Mouse (Mus musculus) CH12.LX (cell line): ENCODE data around the gene Ccdc88b. TPM values are rescaled to one million over a fixed set of nuclear protein-coding genes. Genes with fewer than 3 reads are reported as not detected.
A peak's percentile ranks its signal among the peaks of the same experiment; 100 is the strongest.

ENCODE experiments used
- DNase-seq: peaks from one replicate; pipeline ENCODE4 v3.0.0-alpha.2; 2013; ENCODE audit errors: extremely low read depth
- H3K27ac ChIP-seq: 2 replicates; pipeline ENCODE4 v1.5.1; 2012; ENCODE audit warnings: low read depth, mild to moderate bottlenecking, control low read depth, moderate library complexity; ENCODE audit not compliant: insufficient read depth
- H3K27me3 ChIP-seq: replicated peaks from 2 replicates; pipeline ENCODE3; 2012; ENCODE audit warnings: inconsistent platforms
- H3K36me3 ChIP-seq, 2 experiments: replicated peaks in 1 of 2; 2 replicates each; pipeline versions ENCODE3 to v1.6.1; 2012; ENCODE audit warnings: inconsistent platforms in 1 of 2, low read length in 1 of 2, mild to moderate bottlenecking in 1 of 2, mixed read lengths in 1 of 2, moderate library complexity in 1 of 2; ENCODE audit not compliant: control insufficient read depth in 1 of 2, insufficient read depth in 1 of 2
- H3K4me1 ChIP-seq, 2 experiments: 2 replicates each; pipeline ENCODE4 v1.6.1; 2012; ENCODE audit warnings: inconsistent platforms in 1 of 2, moderate library complexity in 1 of 2; ENCODE audit not compliant: insufficient read depth in 2 of 2, control insufficient read depth in 1 of 2
- H3K4me2 ChIP-seq: 2 replicates; pipeline ENCODE4 v1.6.1; 2012; ENCODE audit warnings: low read depth, mild to moderate bottlenecking, control low read depth; ENCODE audit not compliant: poor library complexity, insufficient read depth, severe bottlenecking
- H3K4me3 ChIP-seq, 3 experiments: fragments of 150-350 bp in 1 of 3; sonication (generic) in 1 of 3; replicated peaks in 1 of 3; 2 replicates each; pipeline versions ENCODE3 to v1.5.1; 2011 to 2012; ENCODE audit warnings: low read depth in 2 of 3, low read length in 2 of 3, mild to moderate bottlenecking in 2 of 3, moderate library complexity in 2 of 3, control low read depth in 1 of 3, improper control_type of control experiment in 1 of 3, inconsistent platforms in 1 of 3, mixed read lengths in 1 of 3; ENCODE audit not compliant: poor library complexity in 1 of 3
- H3K79me2 ChIP-seq: replicated peaks from 2 replicates; pipeline ENCODE4 v1.6.1; 2012; ENCODE audit warnings: mild to moderate bottlenecking, moderate library complexity; ENCODE audit not compliant: control insufficient read depth, poor library complexity, insufficient read depth, severe bottlenecking; ENCODE audit errors: extremely low read depth
- H3K9ac ChIP-seq: 2 replicates; pipeline ENCODE4 v1.6.1; 2012; ENCODE audit warnings: low read depth, mild to moderate bottlenecking, control low read depth, moderate library complexity; ENCODE audit not compliant: insufficient read depth
- H3K9me3 ChIP-seq: replicated peaks from 2 replicates; pipeline ENCODE3; 2012; ENCODE audit warnings: low read length, inconsistent platforms, mixed read lengths
- BHLHE40 ChIP-seq: IDR thresholded peaks from 2 replicates; pipeline ENCODE4 v1.6.1; 2011; ENCODE audit warnings: mild to moderate bottlenecking, low read depth, low read length, improper control_type of control experiment
- CHD1 ChIP-seq: IDR thresholded peaks from 2 replicates; pipeline ENCODE4 v1.6.1; 2012; ENCODE audit warnings: low read depth, low read length, improper control_type of control experiment, inconsistent platforms
- CHD2 ChIP-seq: IDR thresholded peaks from 2 replicates; pipeline ENCODE4 v1.6.1; 2011; ENCODE audit warnings: low read length, improper control_type of control experiment
- CTCF ChIP-seq, 2 experiments: IDR thresholded peaks in 1 of 2; conservative IDR thresholded peaks in 1 of 2; 2 replicates each; pipeline ENCODE4 v1.5.1; 2011 to 2012; ENCODE audit warnings: low read depth in 2 of 2, low read length in 2 of 2, improper control_type of control experiment in 1 of 2, inconsistent platforms in 1 of 2, mild to moderate bottlenecking in 1 of 2, moderate library complexity in 1 of 2
- E2F4 ChIP-seq: IDR thresholded peaks from 2 replicates; pipeline ENCODE4 v1.6.1; 2011; ENCODE audit warnings: low read depth, low read length, improper control_type of control experiment; ENCODE audit not compliant: insufficient replicate concordance
- ETS1 ChIP-seq: conservative IDR thresholded peaks from 2 replicates; pipeline ENCODE4 v1.6.1; 2012; ENCODE audit warnings: low read depth, mild to moderate bottlenecking, inconsistent platforms, low read length, improper control_type of control experiment, moderate library complexity
- GABPA ChIP-seq: IDR thresholded peaks from 2 replicates; pipeline ENCODE4 v1.6.1; 2012; ENCODE audit warnings: low read depth, low read length, improper control_type of control experiment, inconsistent platforms; ENCODE audit not compliant: insufficient replicate concordance
- IRF4 ChIP-seq: IDR thresholded peaks from 2 replicates; pipeline ENCODE4 v1.6.1; 2014; ENCODE audit warnings: low read depth, mild to moderate bottlenecking, inconsistent platforms, low read length, improper control_type of control experiment
- MAFK ChIP-seq: IDR thresholded peaks from 2 replicates; pipeline ENCODE4 v1.6.1; 2011; ENCODE audit warnings: low read length, improper control_type of control experiment; ENCODE audit not compliant: insufficient replicate concordance
- MAZ ChIP-seq: IDR thresholded peaks from 2 replicates; pipeline ENCODE4 v1.6.1; 2012; ENCODE audit warnings: low read depth, mild to moderate bottlenecking, inconsistent platforms, low read length, improper control_type of control experiment, moderate library complexity
- MYC ChIP-seq: IDR thresholded peaks from 2 replicates; pipeline ENCODE4 v1.6.1; 2011; ENCODE audit warnings: low read depth, mild to moderate bottlenecking, improper control_type of control experiment, low read length
- NELFE ChIP-seq: IDR thresholded peaks from 2 replicates; pipeline ENCODE4 v1.6.1; 2011; ENCODE audit warnings: low read depth, low read length, improper control_type of control experiment
- NRF1 ChIP-seq: IDR thresholded peaks from 2 replicates; pipeline ENCODE4 v1.6.1; 2014; ENCODE audit warnings: low read depth, mild to moderate bottlenecking, inconsistent platforms, low read length, improper control_type of control experiment, moderate library complexity
- PAX5 ChIP-seq: IDR thresholded peaks from 2 replicates; pipeline ENCODE4 v1.6.1; 2012; ENCODE audit warnings: low read length, inconsistent platforms, mixed read lengths
- RAD21 ChIP-seq: IDR thresholded peaks from 2 replicates; pipeline ENCODE4 v1.6.1; 2011; ENCODE audit warnings: low read depth, mild to moderate bottlenecking, low read length, improper control_type of control experiment, moderate library complexity
- RCOR1 ChIP-seq: conservative IDR thresholded peaks from 2 replicates; pipeline ENCODE4 v1.6.1; 2012; ENCODE audit warnings: low read depth, mild to moderate bottlenecking, inconsistent platforms, low read length, improper control_type of control experiment
- SMC3 ChIP-seq: IDR thresholded peaks from 2 replicates; pipeline ENCODE4 v1.6.1; 2011; ENCODE audit warnings: low read depth, low read length, improper control_type of control experiment
- TBP ChIP-seq: conservative IDR thresholded peaks from 2 replicates; pipeline ENCODE4 v1.6.1; 2011; ENCODE audit warnings: low read depth, low read length, improper control_type of control experiment
- TCF12 ChIP-seq: IDR thresholded peaks from 2 replicates; pipeline ENCODE4 v1.6.1; 2014; ENCODE audit warnings: low read depth, mild to moderate bottlenecking, inconsistent platforms, low read length, improper control_type of control experiment
- USF1 ChIP-seq: IDR thresholded peaks from 2 replicates; pipeline ENCODE4 v1.6.1; 2014; ENCODE audit warnings: low read depth, mild to moderate bottlenecking, inconsistent platforms, low read length, improper control_type of control experiment
- ZKSCAN1 ChIP-seq: IDR thresholded peaks from 2 replicates; pipeline ENCODE4 v1.6.1; 2012; ENCODE audit warnings: low read depth, inconsistent platforms, low read length, improper control_type of control experiment, borderline replicate concordance
- ZNF384 ChIP-seq: IDR thresholded peaks from 2 replicates; pipeline ENCODE4 v1.6.1; 2012; ENCODE audit warnings: low read depth, low read length, improper control_type of control experiment, inconsistent platforms
- dilution Hi-C: fragments of 300-500 bp; cut with MboI; formaldehyde crosslinking; loops from 2 replicates; pipeline ENCODE4 v1.14.3; 2020; ENCODE audit warnings: low sequenced_read_pairs; ENCODE audit not compliant: extremely low pct_unique_long_range_greater_than_20kb, extremely low pct_ligation_motif_present
- in situ Hi-C: fragments of 300-500 bp; cut with MboI; formaldehyde crosslinking; loops from 3 replicates; pipeline ENCODE4 v1.14.3; 2019; ENCODE audit warnings: low sequenced_read_pairs, low pct_ligation_motif_present, low pct_unique_long_range_greater_than_20kb, mixed read lengths
- polyA plus RNA-seq: library from polyadenylated mRNA; unstranded; fragments of >175 nt; gene quantifications from 2 replicates; pipeline ENCODE4 v1.2.1, GENCODE M21; 2012; ENCODE audit warnings: low read depth; ENCODE audit not compliant: insufficient read length
- total RNA-seq, 2 experiments: library from RNA; depleted of rRNA; stranded (reverse); fragments of 300-350 nt in 1 of 2; fragments of >200 nt in 1 of 2; gene quantifications; 2 replicates each; pipeline ENCODE4 v1.2.3; 2012 to 2014

Gene Ccdc88b
- total and polyA plus RNA-seq, 3 experiments: 20.5 to 76.4 (median 53.0) TPM

DNA sequence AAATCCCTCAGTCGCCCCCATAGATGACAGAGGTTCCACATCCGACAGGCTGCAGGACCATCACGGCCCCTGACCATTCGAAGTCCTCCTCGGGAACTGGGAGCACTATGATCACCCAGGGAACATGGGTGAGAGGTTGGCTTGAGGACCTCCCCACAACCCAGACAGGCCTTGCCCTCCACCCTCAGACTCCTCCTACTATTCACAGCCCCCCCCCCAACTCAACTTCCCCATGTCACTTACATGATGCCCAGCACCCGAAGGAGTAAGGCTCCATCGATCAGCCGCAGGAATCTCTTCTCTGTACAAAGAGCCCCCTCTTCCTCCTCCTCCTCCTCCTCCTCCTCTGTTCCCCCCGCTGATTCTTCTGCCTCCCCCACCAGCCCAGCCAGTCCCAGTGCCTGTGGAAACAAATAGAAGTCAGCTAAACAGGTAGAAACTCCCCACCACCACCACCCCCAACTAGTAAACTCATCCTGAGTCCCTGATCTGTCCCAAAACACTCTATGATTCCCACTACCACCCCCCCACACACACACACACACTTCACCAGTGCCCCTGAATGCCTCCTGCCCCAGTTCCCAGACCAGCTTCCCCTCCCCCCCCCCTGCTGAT is 513 bp downstream of the Ccdc88b start:
- Histone ChIP-seq H3K9me3 (no peaks in the 10 kb centered on the region), H3K79me2 (peaks cover 23% of the 10 kb centered on the region), H3K27me3 (no peaks in the 10 kb centered on the region), H3K9ac (peak overlapping the region; percentile 92), H3K27ac (peak overlapping the region; percentile 95)
- dilution Hi-C loops: no loop called here
- DNase-seq: peak; percentile 73
- TF ChIP-seq E2F4: no peak
- no peak for TF ChIP-seq NELFE
- peak; percentile 9; the same call in 1 of the 2 replicates for TF ChIP-seq MAZ
- no peak for TF ChIP-seq ZNF384
- TF ChIP-seq, all 38 proteins: peak for 1
- in situ Hi-C loops: no loop called here
- Histone ChIP-seq H3K4me2 (peak overlapping the region; percentile 35), H3K4me3 (peak overlapping the region; percentile 53 to 85 (median 65)), H3K4me1 (peaks cover 25 to 49% of the 10 kb centered on the region in 2 experiments), H3K36me3 (peaks cover 35 to 57% of the 10 kb centered on the region in 2 experiments)

- H3K4me2 ChIP-seq: peak overlapping the region; percentile 35
- H3K27ac ChIP-seq: peak overlapping the region; percentile 95
- H3K27me3 ChIP-seq: no peaks in the 10 kb centered on the region
- peaks cover 40 to 59% of the 10 kb centered on the region in 2 experiments for H3K36me3 ChIP-seq
- DNase-seq: no peak
- TF ChIP-seq NRF1: no peak
- H3K4me3 ChIP-seq: peak overlapping the region; percentile 53 to 85 (median 65)
- peak overlapping the region; percentile 92 for H3K9ac ChIP-seq
- in situ Hi-C loops: no loop called here
- dilution Hi-C loops: no loop called here
- H3K4me1 ChIP-seq: peaks cover 25 to 52% of the 10 kb centered on the region in 2 experiments
- peaks cover 23% of the 10 kb centered on the region for H3K79me2 ChIP-seq
- H3K9me3 ChIP-seq: no peaks in the 10 kb centered on the region
Observed at GRCm38 (mm10) chr19:6857003-6857360, 1.0 kb downstream of the Ccdc88b start.

- Histone ChIP-seq H3K27ac (peak overlapping the region; percentile 95), H3K4me3 (peak overlapping the region; percentile 53 to 85 (median 65)), H3K27me3 (no peaks in the 10 kb centered on the region), H3K4me2 (peak overlapping the region; percentile 35), H3K9me3 (no peaks in the 10 kb centered on the region), H3K9ac (peak overlapping the region; percentile 92), H3K36me3 (peaks cover 46 to 59% of the 10 kb centered on the region in 2 experiments), H3K79me2 (peaks cover 23% of the 10 kb centered on the region), H3K4me1 (peaks cover 25 to 53% of the 10 kb centered on the region in 2 experiments)
- in situ Hi-C loops: no loop called here
- peak; percentile 89 for DNase-seq
- dilution Hi-C loops: no loop called here
- TF ChIP-seq SMC3: peak; percentile 44
- no peak for TF ChIP-seq ZNF384
- no peak for TF ChIP-seq PAX5
- no peak for TF ChIP-seq IRF4
- TF ChIP-seq NRF1: no peak
- TF ChIP-seq USF1: no peak
- no peak for TF ChIP-seq BHLHE40
- no peak for TF ChIP-seq MAZ
- no peak for TF ChIP-seq CHD1
- TF ChIP-seq CTCF (conservative IDR thresholded peaks at IDR 0.05 in 1 of 2, IDR thresholded peaks at IDR 0.05 in 1 of 2; ENCODE audit: low read depth in 2 of 2, low read length in 2 of 2): peak in 1 of 2 experiments; percentile 59; a peak in 2 of 4 replicates
- no peak for TF ChIP-seq CHD2
- TF ChIP-seq TCF12: 0 out of 2 replicates have a peak, but pooled peaks have one; percentile 8
- TF ChIP-seq MYC: no peak
- 0 out of 2 replicates have a peak, but pooled peaks have one; percentile 44 for TF ChIP-seq TBP
- no peak for TF ChIP-seq GABPA
- no peak for TF ChIP-seq RCOR1
- peak; percentile 53 for TF ChIP-seq ETS1
- no peak for TF ChIP-seq ZKSCAN1
- peak; percentile 43 for TF ChIP-seq RAD21
- TF ChIP-seq MAFK: no peak
- TF ChIP-seq E2F4: no peak
Observed at GRCm38 (mm10) chr19:6856281-6857002, 1.6 kb downstream of the Ccdc88b start.
